Mouse (Mus musculus): ENCODE measurements around the gene 4930563M21Rik. TPM values are rescaled to one million over a fixed set of nuclear protein-coding genes. Genes with fewer than 3 reads are reported as not detected.
"Not testable (repeated sequence)": the region's sequence is repeated elsewhere in the genome, so short reads cannot be mapped to it uniquely, and the experiment has no call there.

The 4930563M21Rik gene
- not detected in 2 replicates for polyA plus RNA-seq (2015; fragmentation: Nextera tagmentation; extraction: Ambion mirVana)

DNA sequence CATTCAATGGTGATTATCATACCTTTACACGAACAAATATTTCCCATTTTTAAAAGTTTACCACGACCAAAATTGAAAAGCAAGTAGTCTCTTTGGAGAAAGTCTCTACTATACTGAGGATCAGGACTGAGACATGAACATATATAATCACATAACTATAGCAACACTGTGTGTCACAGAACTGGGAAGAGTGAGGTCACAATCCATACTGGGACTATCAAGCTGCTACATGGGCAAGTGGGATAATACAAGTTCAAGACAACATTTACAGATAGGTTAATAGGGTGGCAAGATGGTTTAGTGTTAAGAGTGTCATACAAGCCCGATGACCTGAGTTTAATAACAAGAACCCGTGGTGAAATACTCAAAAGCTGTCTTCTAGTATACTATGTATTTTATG lies at the start of gene 4930563M21Rik:
4930563M21Rik (minus strand) TSS at position 101 of the 400 bp plus-strand sequence.
- Histone ChIP-seq H3K4me1 (no peaks in the 10 kb centered on the region), H3K9me3 (replicated peaks) (no peaks in the 10 kb centered on the region), H3K27me3 (no peaks in the 10 kb centered on the region), H3K27ac (no peak within 1 kb of the TSS), H3K4me3 (no peak within 1 kb of the TSS), H3K4me2 (no peak within 1 kb of the TSS), H3K36me3 (ENCODE audit: poor library complexity, severe bottlenecking) (no peaks in the 10 kb centered on the region), H3K9ac (no peak within 1 kb of the TSS)
- ATAC-seq = no peak
- WGBS = 77% methylated on average over 4 of the region's 4 CpGs

DNA sequence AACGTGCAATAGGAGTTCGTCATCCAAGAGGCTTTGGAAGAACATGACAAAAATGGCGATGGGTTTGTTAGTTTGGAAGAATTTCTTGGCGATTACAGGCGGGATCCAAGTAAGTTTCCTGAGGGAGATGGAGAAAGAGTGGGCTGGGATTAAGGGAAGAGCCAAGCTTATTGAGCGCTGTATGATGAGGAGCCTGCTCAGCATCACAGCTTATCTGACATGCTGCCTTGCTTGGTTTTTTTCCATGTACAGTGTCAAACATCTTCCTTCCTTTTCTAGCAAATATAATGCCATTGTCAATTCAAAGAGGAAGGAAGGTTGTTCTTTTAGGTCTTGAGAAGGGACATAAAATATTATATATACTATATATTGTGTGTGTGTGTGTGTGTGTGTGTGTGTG lies 45.8 kb upstream of the 4930563M21Rik start:
- Histone ChIP-seq H3K9ac (no peak overlapping the region), H3K27ac (no peak overlapping the region), H3K27me3 (no peaks in the 10 kb centered on the region), H3K36me3 (ENCODE audit: poor library complexity, severe bottlenecking) (peaks cover 82% of the 10 kb centered on the region), H3K4me2 (no peak overlapping the region), H3K4me1 (no peaks in the 10 kb centered on the region), H3K9me3 (replicated peaks) (no peaks in the 10 kb centered on the region), H3K4me3 (no peak overlapping the region)
- 95% methylated on average over 6 of the region's 6 CpGs for WGBS
- no peak for ATAC-seq

DNA sequence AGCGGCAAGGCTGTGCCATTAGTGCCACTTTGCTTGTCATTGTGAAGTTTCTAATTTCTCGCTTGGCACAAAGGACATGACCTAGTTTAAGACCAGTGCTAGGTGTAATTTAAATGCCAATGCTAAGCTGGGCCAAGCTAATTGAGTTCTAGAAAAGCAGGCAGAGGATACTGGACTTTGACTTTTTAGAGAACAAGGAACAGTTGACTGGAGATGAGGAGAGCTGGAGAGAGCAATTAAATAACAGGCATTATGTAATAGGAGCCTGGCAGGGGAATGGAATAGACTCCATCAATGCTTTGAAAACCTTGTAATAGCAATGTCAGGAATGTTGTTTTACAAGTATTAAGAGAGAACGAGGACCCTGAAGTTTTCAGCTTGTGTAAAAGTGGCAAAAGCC lies 43.4 kb upstream of the 4930563M21Rik start:
- no peaks in the 10 kb centered on the region for H3K4me1 ChIP-seq
- no peak overlapping the region for H3K4me3 ChIP-seq
- H3K4me2 ChIP-seq = no peak overlapping the region
- H3K9ac ChIP-seq = no peak overlapping the region
- 64% methylated on average over 3 of the region's 3 CpGs for WGBS
- no peaks in the 10 kb centered on the region for H3K9me3 ChIP-seq (replicated peaks)
- no peak overlapping the region for H3K27ac ChIP-seq
- no peak for ATAC-seq
- H3K27me3 ChIP-seq = no peaks in the 10 kb centered on the region
- H3K36me3 ChIP-seq (ENCODE audit: poor library complexity, severe bottlenecking) = peaks cover 66% of the 10 kb centered on the region

DNA sequence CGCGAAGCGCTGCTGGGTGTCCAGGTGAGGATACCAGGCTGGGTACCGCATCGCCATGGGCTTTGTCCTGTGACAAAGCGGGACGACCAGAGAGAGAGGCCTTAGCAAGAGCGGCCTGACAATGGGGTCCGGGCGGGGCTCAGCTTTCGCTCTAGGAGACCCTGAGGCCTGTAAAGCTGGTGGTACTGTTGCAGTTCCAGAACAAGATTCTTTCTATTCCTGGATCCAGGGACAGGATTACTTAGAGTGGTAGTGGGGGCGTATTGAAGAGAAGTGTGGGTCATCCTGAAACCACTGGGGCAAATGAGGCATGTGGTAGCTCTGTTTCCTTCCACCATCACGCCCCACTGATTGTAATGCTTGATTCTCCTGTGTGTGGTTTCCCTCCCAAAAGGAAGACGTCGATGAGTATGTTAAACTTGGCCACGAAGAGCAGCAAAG lies 31.9 kb upstream of the 4930563M21Rik start:
- peak; percentile 82 for ATAC-seq
- Histone ChIP-seq H3K27me3 (no peaks in the 10 kb centered on the region), H3K4me2 (peak overlapping the region; percentile 73), H3K9me3 (replicated peaks) (no peaks in the 10 kb centered on the region), H3K9ac (peak overlapping the region; percentile 98), H3K4me1 (peaks cover 18% of the 10 kb centered on the region), H3K4me3 (peak overlapping the region; percentile 66), H3K36me3 (ENCODE audit: poor library complexity, severe bottlenecking) (peaks cover 19% of the 10 kb centered on the region), H3K27ac (peak overlapping the region; percentile 97)
- WGBS = under 1% methylated on average over 16 of the region's 16 CpGs

DNA sequence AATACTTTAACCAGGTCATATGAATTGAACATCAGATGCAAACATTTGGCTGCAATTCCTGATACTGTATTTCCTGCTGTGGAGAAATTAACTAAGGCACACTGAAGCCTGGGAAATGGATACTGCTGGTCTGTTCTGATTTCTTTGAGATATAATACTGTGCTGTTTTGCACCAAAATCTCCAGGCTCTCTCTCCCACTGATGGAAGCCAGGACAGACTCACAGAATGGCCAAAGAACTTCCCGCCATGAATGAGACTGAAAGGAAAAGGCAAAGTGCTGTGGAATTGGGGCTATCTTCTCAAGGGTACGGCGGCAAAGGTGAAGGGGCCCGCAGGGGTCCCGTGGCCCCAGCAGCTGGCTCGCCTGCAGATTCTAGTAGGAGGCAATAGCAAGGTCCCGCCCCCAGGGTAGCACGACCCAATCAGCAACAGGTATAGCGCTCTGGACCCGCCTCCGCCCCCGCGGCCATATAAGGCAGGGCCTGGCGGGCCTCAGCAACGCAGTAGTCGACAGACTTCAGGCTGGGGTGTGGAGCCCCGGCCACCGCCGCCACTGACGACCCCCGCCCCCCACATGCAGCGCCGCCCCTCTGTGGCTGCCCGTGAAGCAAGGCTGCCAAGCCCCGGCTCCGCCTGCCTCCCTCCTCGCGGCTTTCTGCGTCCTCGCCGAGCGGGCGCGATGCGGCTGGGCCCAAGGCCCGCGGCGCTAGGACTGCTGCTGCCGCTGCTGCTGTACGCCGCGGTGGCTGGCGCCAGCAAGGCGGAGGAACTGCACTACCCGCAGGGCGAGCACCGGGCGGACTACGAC lies 31.2 kb upstream of the 4930563M21Rik start, which contains the start of gene Rcn2:
Rcn2 (plus strand) TSS at position 474 of the 809 bp plus-strand sequence.
- Histone ChIP-seq H3K4me2 (peak within 1 kb of the TSS; percentile 73), H3K36me3 (ENCODE audit: poor library complexity, severe bottlenecking) (peaks cover 19% of the 10 kb centered on the region), H3K4me1 (peaks cover 18% of the 10 kb centered on the region), H3K27me3 (no peaks in the 10 kb centered on the region), H3K9ac (peak within 1 kb of the TSS; percentile 98), H3K27ac (peak within 1 kb of the TSS; percentile 97), H3K4me3 (peak within 1 kb of the TSS; percentile 66), H3K9me3 (replicated peaks) (no peaks in the 10 kb centered on the region)
- WGBS = under 1% methylated on average over 35 of the region's 49 CpGs
- peak; percentile 100 for ATAC-seq

DNA sequence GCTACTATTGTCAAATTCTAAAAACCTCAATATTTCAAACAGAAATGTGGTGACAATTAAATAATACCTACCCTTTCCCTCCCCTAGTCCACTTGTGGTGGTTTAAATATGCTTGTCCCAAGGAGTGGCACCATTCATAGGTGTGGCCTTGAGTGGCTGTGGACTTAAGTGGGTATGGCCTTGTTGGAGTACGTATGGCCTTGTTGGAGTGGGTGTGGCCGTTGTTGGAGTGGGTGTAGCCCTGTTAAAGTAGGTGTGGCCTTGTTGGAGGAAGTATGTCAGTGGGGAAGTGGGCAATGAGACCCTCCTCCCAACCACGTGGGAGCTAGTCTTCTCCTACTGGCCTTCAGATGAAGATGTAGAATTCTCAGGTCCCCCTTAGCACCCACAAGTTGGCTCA lies 21.9 kb upstream of the 4930563M21Rik start:
- Histone ChIP-seq H3K36me3 (ENCODE audit: poor library complexity, severe bottlenecking) (no peaks in the 10 kb centered on the region), H3K4me1 (no peaks in the 10 kb centered on the region), H3K4me2 (no peak overlapping the region), H3K27me3 (no peaks in the 10 kb centered on the region), H3K9ac (no peak overlapping the region), H3K9me3 (replicated peaks) (no peaks in the 10 kb centered on the region), H3K4me3 (no peak overlapping the region), H3K27ac (no peak overlapping the region)
- ATAC-seq = no peak
- WGBS = 75% methylated on average over 3 of the region's 3 CpGs

DNA sequence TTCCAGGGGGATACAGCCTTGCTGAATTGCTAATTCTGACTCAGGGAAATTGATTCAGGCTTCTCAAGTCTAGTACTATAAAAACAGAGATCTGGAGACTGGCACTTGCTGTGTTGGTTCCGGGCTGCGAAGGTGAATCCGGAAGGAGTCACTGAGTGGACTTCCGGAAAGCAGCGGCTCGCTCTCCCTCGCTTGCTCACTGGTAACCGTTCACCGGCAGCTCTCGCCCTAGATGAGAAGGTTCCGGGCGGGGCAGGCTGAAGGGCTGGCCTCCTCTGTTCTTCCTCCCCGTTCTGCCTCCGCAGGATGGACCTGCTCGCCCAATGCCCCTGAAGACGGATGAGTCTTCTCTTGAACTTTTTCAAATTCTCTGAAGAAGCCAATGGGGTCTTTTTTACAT lies 16.9 kb upstream of the 4930563M21Rik start:
- Histone ChIP-seq H3K4me3 (no peak overlapping the region), H3K9ac (no peak overlapping the region), H3K9me3 (replicated peaks) (no peaks in the 10 kb centered on the region), H3K27me3 (no peaks in the 10 kb centered on the region), H3K4me2 (no peak overlapping the region), H3K27ac (no peak overlapping the region), H3K36me3 (ENCODE audit: poor library complexity, severe bottlenecking) (no peaks in the 10 kb centered on the region), H3K4me1 (no peaks in the 10 kb centered on the region)
- WGBS = 88% methylated on average over 16 of the region's 16 CpGs
- ATAC-seq = no peak

DNA sequence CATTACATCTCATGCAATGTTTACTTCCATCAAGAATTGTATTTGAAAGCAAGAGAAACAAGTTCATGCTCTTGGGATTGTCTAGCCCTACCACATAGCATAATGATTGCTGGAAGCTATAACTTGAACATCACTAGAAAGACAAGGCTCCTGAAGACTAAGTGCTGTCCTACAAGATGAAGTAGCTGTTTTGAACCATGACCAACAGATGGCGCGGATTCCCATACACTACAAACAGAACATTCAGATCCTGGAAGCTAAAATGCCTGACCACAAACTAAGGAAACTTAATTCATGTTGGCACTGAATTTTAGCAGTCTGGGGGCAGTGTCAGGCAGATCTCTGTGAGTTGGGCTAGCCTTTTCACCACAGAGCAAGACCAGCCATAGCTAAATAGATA lies 14.4 kb upstream of the 4930563M21Rik start:
- no peak for ATAC-seq
- Histone ChIP-seq H3K9me3 (replicated peaks) (no peaks in the 10 kb centered on the region), H3K4me1 (no peaks in the 10 kb centered on the region), H3K9ac (no peak overlapping the region), H3K27me3 (no peaks in the 10 kb centered on the region), H3K4me2 (no peak overlapping the region), H3K36me3 (ENCODE audit: poor library complexity, severe bottlenecking) (no peaks in the 10 kb centered on the region), H3K27ac (no peak overlapping the region), H3K4me3 (no peak overlapping the region)
- WGBS = 64% methylated on average over 2 of the region's 2 CpGs

DNA sequence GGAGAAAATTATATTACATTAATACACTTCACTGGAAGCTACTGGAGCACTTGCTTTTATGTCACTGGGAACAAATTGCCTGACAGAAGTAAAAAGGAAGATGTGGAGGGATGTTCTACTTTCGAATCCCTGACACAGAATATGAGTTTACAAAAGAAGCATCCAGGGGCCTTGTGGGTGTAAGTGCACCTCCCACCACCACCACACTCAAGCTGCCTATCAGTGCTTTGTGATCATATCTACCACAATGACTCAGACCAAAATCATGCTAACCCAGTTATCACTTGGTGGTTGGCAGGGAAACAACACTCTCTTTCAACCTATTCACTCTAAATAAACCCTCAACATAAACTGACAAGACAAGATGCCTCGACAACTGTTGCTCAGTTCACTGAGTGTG lies 5.7 kb downstream of the 4930563M21Rik start:
- H3K9ac ChIP-seq; ATAC-seq; H3K4me3 ChIP-seq; H3K36me3 ChIP-seq (ENCODE audit: poor library complexity, severe bottlenecking); H3K4me2 ChIP-seq; H3K4me1 ChIP-seq; H3K9me3 ChIP-seq (replicated peaks); H3K27ac ChIP-seq; H3K27me3 ChIP-seq: not testable (repeated sequence)
- WGBS = 75% methylated on average over 1 of the region's 2 CpGs

DNA sequence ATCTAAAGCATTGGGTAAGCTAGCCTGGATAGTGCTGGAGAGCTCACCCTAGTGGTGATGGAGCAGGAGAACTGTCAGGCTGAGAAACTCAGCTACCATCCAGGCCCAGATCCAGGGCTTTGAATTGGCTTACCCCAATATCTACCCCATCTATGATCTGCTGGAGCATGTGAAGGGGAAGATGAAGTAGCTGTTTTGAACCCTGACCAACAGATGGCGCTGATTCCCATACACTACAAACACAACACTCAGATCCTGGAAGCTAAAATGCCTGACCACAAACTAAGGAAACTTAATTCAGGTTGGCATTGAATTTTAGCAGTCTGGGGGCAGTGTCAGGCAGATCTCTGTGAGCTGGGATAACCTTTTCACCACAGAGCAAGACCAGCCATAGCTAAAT lies 63.5 kb downstream of the 4930563M21Rik start:
- ATAC-seq = no peak
- no peak overlapping the region for H3K4me3 ChIP-seq
- no peak overlapping the region for H3K9ac ChIP-seq
- H3K36me3 ChIP-seq (ENCODE audit: poor library complexity, severe bottlenecking) = peaks cover 3% of the 10 kb centered on the region; the same call in 1 of the 2 replicates
- no peaks in the 10 kb centered on the region for H3K4me1 ChIP-seq
- 25% methylated on average over 1 of the region's 1 CpGs for WGBS
- H3K27me3 ChIP-seq = no peaks in the 10 kb centered on the region
- 0 out of 2 replicates have a peak, but pooled peaks cover 2% of the 10 kb centered on the region for H3K9me3 ChIP-seq (replicated peaks)
- no peak overlapping the region for H3K27ac ChIP-seq
- no peak overlapping the region for H3K4me2 ChIP-seq

DNA sequence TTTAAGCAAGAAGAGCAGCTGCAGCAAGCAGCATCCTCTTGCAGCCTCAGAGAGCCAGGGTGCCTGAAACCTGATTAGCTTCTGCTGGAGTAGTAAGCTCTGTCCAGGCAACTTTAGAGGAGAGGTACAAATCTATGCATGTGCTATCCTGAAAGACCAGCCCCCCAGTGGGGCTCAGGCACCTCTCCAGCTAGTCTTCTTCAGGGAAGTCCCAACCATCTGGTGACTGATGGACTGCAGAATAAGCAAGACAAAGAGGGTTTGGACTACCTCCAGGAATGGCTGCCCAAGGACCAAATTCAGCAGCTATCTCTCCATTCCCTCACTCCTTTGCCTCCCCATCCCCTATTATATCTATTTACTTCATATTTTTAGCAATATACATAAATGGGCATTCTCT lies 69.0 kb downstream of the 4930563M21Rik start:
- no peaks in the 10 kb centered on the region for H3K36me3 ChIP-seq (ENCODE audit: poor library complexity, severe bottlenecking)
- peaks cover 26% of the 10 kb centered on the region for H3K4me1 ChIP-seq
- H3K27me3 ChIP-seq = no peaks in the 10 kb centered on the region
- H3K9ac ChIP-seq = no peak overlapping the region
- H3K4me2 ChIP-seq = no peak overlapping the region
- H3K27ac ChIP-seq = no peak overlapping the region
- H3K4me3 ChIP-seq = no peak overlapping the region
- no peak for ATAC-seq
- H3K9me3 ChIP-seq (replicated peaks) = 0 out of 2 replicates have a peak, but pooled peaks cover 2% of the 10 kb centered on the region

DNA sequence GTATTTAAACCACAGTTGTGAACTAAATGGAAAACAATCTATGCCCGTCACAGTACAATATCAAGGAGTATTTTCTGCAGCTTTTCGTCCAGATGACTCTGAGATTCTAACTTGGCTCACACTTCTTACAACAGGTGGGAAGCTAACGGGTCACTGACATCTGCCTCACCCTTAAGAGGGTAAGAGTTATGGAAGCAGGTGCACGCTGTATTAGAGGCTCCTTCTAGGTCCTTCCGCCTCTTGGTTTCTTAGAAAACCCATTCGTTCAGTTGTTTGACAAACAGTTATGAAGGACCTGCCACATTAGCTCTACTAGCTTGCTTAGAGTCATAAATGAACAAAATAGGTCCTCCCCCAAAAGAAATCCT lies 71.7 kb downstream of the 4930563M21Rik start:
- Histone ChIP-seq H3K9ac (peak overlapping the region; percentile 84), H3K27ac (no peak overlapping the region), H3K4me1 (peaks cover 26% of the 10 kb centered on the region), H3K27me3 (no peaks in the 10 kb centered on the region), H3K4me2 (peak overlapping the region; percentile 57), H3K9me3 (replicated peaks) (no peaks in the 10 kb centered on the region), H3K4me3 (peak overlapping the region; percentile 79), H3K36me3 (ENCODE audit: poor library complexity, severe bottlenecking) (no peaks in the 10 kb centered on the region)
- no peak for ATAC-seq
- 58% methylated on average over 6 of the region's 6 CpGs for WGBS
